Mouse (Mus musculus): ENCODE results near the gene Nrl.

DNA sequence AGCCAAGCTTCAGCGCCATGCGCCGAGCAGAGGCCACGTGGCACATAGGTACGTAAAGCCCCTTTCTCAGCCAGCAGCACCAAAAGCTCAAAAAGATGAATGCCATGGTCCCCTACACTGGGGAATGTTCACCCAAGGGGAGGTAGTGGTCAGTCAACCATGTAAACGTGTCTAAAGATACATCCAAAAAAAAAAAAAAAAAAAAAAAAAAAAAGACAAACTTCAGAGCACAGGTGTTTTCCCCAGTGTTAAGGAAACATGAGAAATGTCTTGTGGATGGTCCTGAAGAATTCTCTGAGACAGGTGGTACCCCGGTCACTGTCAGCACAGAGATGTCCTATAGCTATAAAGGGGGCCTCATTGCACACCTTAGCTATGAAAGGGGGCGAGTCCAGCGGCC, 19.2 kb downstream of the Nrl start:
- TF ChIP-seq POLR2A (IDR thresholded peaks at IDR 0.05; ENCODE audit: low read depth, low read length), result no peak
- TF ChIP-seq SIN3A (IDR thresholded peaks at IDR 0.05; ENCODE audit: low read length), result no peak
- TF ChIP-seq JUN (IDR thresholded peaks at IDR 0.05; ENCODE audit: insufficient read depth, low read depth, low read length), result no peak
- no peak for TF ChIP-seq CTCF (conservative IDR thresholded peaks at IDR 0.05 in 1 of 2, IDR thresholded peaks at IDR 0.05 in 1 of 2; ENCODE audit: low read depth in 2 of 2, low read length in 2 of 2)
- no peak for TF ChIP-seq EP300 (IDR thresholded peaks at IDR 0.05; ENCODE audit: low read length)
- TF ChIP-seq POLR2AphosphoS2 (IDR thresholded peaks at IDR 0.05; ENCODE audit: low read depth, low read length), result no peak
- TF ChIP-seq USF1 (IDR thresholded peaks at IDR 0.05; ENCODE audit: low read depth, low read length), result no peak
- TF ChIP-seq MAX (IDR thresholded peaks at IDR 0.05; ENCODE audit: low read length), result no peak
- TF ChIP-seq ZNF384 (IDR thresholded peaks at IDR 0.05; ENCODE audit: low read depth, low read length), result peak; percentile 91
